Mouse (Mus musculus) heart, postnatal 0 days (tissue): ENCODE results near the gene Hmgb1. TPM values are rescaled to one million over a fixed set of nuclear protein-coding genes. Genes with fewer than 3 reads are reported as not detected.

Experiments used
- ATAC-seq: fragments of 200-750 bp; cut with Nextera tagmentation; 2 replicates; pipeline ENCODE4 v1.8.0; 2017; ENCODE audit warnings: low read depth, moderate number of reproducible peaks, moderate library complexity; ENCODE audit not compliant: insufficient read depth
- DNase-seq: peaks from one replicate; pipeline ENCODE4 v3.0.0-alpha.2; 2016; ENCODE audit warnings: low spot score
- H3K27ac ChIP-seq: fragments of 300-500 bp; sonication (generic); 2 replicates; pipeline ENCODE4 v1.5.1; 2014; ENCODE audit warnings: low read depth, mild to moderate bottlenecking
- H3K27me3 ChIP-seq: fragments of 300-500 bp; sonication (generic); 2 replicates; pipeline ENCODE4 v1.6.1; 2014; ENCODE audit warnings: low read length, mixed read lengths; ENCODE audit not compliant: control insufficient read depth, insufficient read depth
- H3K36me3 ChIP-seq: fragments of 300-500 bp; sonication (generic); replicated peaks from 2 replicates; pipeline ENCODE4 v1.6.1; 2014; ENCODE audit warnings: low read length, mixed read lengths; ENCODE audit not compliant: control insufficient read depth, insufficient read depth
- H3K4me1 ChIP-seq: fragments of 300-500 bp; sonication (generic); 2 replicates; pipeline ENCODE4 v1.6.1; 2014; ENCODE audit warnings: antibody characterized with exemption; ENCODE audit not compliant: control insufficient read depth, insufficient read depth
- H3K4me2 ChIP-seq: fragments of 300-500 bp; sonication (generic); 2 replicates; pipeline ENCODE4 v1.6.1; 2014; ENCODE audit warnings: low read depth, mild to moderate bottlenecking, low read length, moderate library complexity
- H3K4me3 ChIP-seq: fragments of 300-500 bp; sonication (generic); 2 replicates; pipeline ENCODE4 v1.5.1; 2014; ENCODE audit warnings: low read depth, low read length
- H3K9ac ChIP-seq: fragments of 300-500 bp; sonication (generic); replicated peaks from 2 replicates; pipeline ENCODE4 v1.6.1; 2014; ENCODE audit warnings: low read depth, low read length, mixed read lengths
- H3K9me3 ChIP-seq: fragments of 300-500 bp; sonication (generic); replicated peaks from 2 replicates; pipeline ENCODE4 v1.6.1; 2016; ENCODE audit warnings: low read length; ENCODE audit not compliant: control insufficient read depth
- CTCF ChIP-seq: IDR thresholded peaks from 2 replicates; pipeline ENCODE4 v1.5.1; 2016; ENCODE audit warnings: antibody characterized with exemption, control low read depth, low read depth
- EP300 ChIP-seq: IDR thresholded peaks from 2 replicates; pipeline ENCODE4 v1.6.1; 2016; ENCODE audit warnings: antibody characterized with exemption, low read depth
- WGBS: fragments of 180-500 bp; shearing (Covaris S2); extraction: QIAGEN DNeasy Blood & Tissue Kit; methylation state at CpG from one replicate; pipeline ENCODE4 v1.1.7; 2014; 5-methylcytosine and 5-hydroxymethylcytosine counted together
- polyA plus RNA-seq: library from polyadenylated mRNA; unstranded; fragments of >200 nt; fragmentation: Nextera tagmentation; extraction: Ambion mirVana; gene quantifications from 2 replicates; pipeline ENCODE4 v1.2.1, GENCODE M21; 2015
- total RNA-seq: library from RNA; depleted of rRNA; stranded (reverse); fragments of >200 nt; gene quantifications from 2 replicates; pipeline ENCODE4 v1.2.3, GENCODE M21; 2014; ENCODE audit warnings: low replicate concordance

Gene Hmgb1
- total and polyA plus RNA-seq, 2 experiments from 2014 or later, result 107 to 540 TPM

GRCm38 (mm10) chr5:149208776-149209175, 24.5 kb upstream of the Hmgb1 start:
- ATAC-seq, result no peak
- H3K36me3 ChIP-seq, result peaks cover 74% of the 10 kb centered on the region
- 96% methylated on average over 7 of the region's 7 CpGs for WGBS
- H3K27ac ChIP-seq, result no peak overlapping the region
- no peaks in the 10 kb centered on the region for H3K4me1 ChIP-seq
- H3K9me3 ChIP-seq, result no peaks in the 10 kb centered on the region
- TF ChIP-seq EP300 (no peak), CTCF (no peak)
- H3K4me2 ChIP-seq, result no peak overlapping the region
- no peak overlapping the region for H3K4me3 ChIP-seq
- no peak for DNase-seq
- no peaks in the 10 kb centered on the region for H3K27me3 ChIP-seq
- no peak overlapping the region for H3K9ac ChIP-seq

DNA sequence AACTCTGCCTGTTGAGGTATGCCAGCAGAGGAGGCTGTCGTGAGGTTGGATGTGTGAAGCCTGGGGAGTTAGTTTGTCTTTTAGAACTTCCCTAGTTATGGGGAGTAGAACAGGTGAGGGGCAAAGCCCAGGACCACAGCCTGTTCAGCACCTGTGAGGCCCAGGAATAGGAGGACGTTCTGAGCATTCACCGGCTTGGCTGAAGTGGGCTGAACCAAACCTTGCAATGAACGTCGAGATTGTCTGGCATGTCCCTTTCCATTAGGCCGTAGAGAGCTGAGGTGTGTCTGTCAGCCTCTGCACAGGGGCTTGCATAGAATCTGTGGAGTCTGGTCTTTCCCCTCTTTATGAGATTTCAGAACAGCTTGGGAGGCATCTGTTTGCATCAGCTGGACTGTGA, 23.4 kb upstream of the Hmgb1 start:
- DNase-seq (no peak), ATAC-seq (no peak)
- Histone ChIP-seq H3K27ac (no peak overlapping the region), H3K4me3 (no peak overlapping the region), H3K4me1 (no peaks in the 10 kb centered on the region), H3K36me3 (peaks cover 74% of the 10 kb centered on the region), H3K27me3 (no peaks in the 10 kb centered on the region), H3K4me2 (no peak overlapping the region), H3K9me3 (no peaks in the 10 kb centered on the region), H3K9ac (no peak overlapping the region)
- TF ChIP-seq CTCF (no peak), EP300 (no peak)
- 84% methylated on average over 6 of the region's 6 CpGs for WGBS

- peaks cover 74% of the 10 kb centered on the region for H3K36me3 ChIP-seq
- no peaks in the 10 kb centered on the region for H3K27me3 ChIP-seq
- DNase-seq (no peak), ATAC-seq (no peak)
- WGBS, result 89% methylated on average over 5 of the region's 5 CpGs
- no peaks in the 10 kb centered on the region for H3K9me3 ChIP-seq
- TF ChIP-seq EP300 (no peak), CTCF (no peak)
- H3K27ac ChIP-seq, result no peak overlapping the region
- no peak overlapping the region for H3K4me3 ChIP-seq
- H3K4me1 ChIP-seq, result no peaks in the 10 kb centered on the region
- H3K4me2 ChIP-seq, result no peak overlapping the region
- H3K9ac ChIP-seq, result no peak overlapping the region
Observed at GRCm38 (mm10) chr5:149206286-149206685, 22.0 kb upstream of the Hmgb1 start.

DNA sequence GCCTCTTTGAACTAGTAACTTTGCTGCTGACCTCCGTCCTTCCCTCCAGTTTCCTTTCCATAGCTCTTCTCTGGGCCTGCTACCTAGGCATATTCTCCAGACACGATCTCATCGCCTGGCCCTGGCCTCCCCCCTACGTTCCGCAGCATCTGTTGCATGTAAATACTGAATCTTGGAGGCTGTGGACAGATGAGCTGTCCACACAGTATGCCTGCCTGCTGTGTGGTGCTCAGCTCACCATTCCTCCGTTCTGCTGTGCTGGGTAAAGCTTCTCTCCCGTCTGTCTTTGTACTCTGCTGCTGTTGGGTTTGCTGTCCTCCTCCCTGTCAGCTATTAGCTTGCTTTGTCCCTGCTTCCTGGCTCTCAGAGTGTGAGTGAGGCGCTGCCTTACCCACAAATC, 21.0 kb upstream of the Hmgb1 start:
- H3K9ac ChIP-seq, result no peak overlapping the region
- ATAC-seq, result no peak
- no peak for TF ChIP-seq CTCF
- no peak for TF ChIP-seq EP300
- WGBS, result 64% methylated on average over 8 of the region's 8 CpGs
- H3K9me3 ChIP-seq, result no peaks in the 10 kb centered on the region
- no peak overlapping the region for H3K4me3 ChIP-seq
- no peak for DNase-seq
- no peaks in the 10 kb centered on the region for H3K27me3 ChIP-seq
- H3K36me3 ChIP-seq, result peaks cover 69% of the 10 kb centered on the region
- H3K4me1 ChIP-seq, result no peaks in the 10 kb centered on the region
- no peak overlapping the region for H3K27ac ChIP-seq
- no peak overlapping the region for H3K4me2 ChIP-seq

DNA sequence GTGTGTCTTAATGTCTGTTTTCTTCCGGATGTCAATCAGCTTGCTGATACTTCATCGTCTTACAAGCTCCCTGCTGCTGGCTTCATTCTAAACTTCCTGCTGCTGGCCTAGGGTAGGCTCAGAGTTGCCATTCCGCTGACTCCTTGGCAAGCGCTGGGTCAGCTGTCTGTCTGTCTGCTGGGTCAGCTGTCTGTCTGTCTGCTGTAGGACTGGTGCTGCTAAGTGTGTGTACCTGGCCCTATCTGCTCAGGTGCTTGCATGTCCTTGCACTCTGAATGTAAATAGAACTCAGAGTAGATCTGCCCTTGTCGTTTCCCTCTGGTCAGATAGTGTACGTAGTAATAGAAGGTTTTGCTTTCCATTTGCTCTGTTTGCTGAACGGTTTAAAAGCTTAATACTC, 20.5 kb upstream of the Hmgb1 start:
- Histone ChIP-seq H3K36me3 (peaks cover 65% of the 10 kb centered on the region), H3K4me2 (no peak overlapping the region), H3K27me3 (no peaks in the 10 kb centered on the region), H3K9me3 (no peaks in the 10 kb centered on the region), H3K27ac (no peak overlapping the region), H3K4me1 (no peaks in the 10 kb centered on the region), H3K4me3 (no peak overlapping the region), H3K9ac (no peak overlapping the region)
- no peak for ATAC-seq
- no peak for DNase-seq
- WGBS, result 85% methylated on average over 7 of the region's 7 CpGs
- TF ChIP-seq EP300 (no peak), CTCF (no peak)

GRCm38 (mm10) chr5:149203796-149204375, 19.6 kb upstream of the Hmgb1 start:
- Histone ChIP-seq H3K36me3 (peaks cover 66% of the 10 kb centered on the region), H3K9ac (no peak overlapping the region), H3K4me3 (no peak overlapping the region), H3K4me2 (no peak overlapping the region), H3K27ac (no peak overlapping the region), H3K4me1 (no peaks in the 10 kb centered on the region), H3K9me3 (no peaks in the 10 kb centered on the region), H3K27me3 (no peaks in the 10 kb centered on the region)
- TF ChIP-seq CTCF, result no peak
- TF ChIP-seq EP300, result no peak
- WGBS, result 73% methylated on average over 4 of the region's 4 CpGs
- DNase-seq, result no peak
- ATAC-seq, result no peak
